Mouse (Mus musculus) midbrain, embryonic 16.5 days (tissue): ENCODE measurements at regions not wholly inside any gene's neighbourhood (a gene's known extent, or its start where the extent isn't known, plus 50 kb on each side); places are given as distances from the start of the nearest gene placed in this dataset.

ENCODE experiments used
- ATAC-seq: fragments of 200-750 bp; cut with Nextera tagmentation; 2 replicates; pipeline ENCODE4 v1.8.0; 2017; ENCODE audit warnings: moderate TSS enrichment
- H3K27ac ChIP-seq: fragments of 300-500 bp; sonication (generic); 2 replicates; pipeline ENCODE4 v1.5.1; 2014; ENCODE audit warnings: mild to moderate bottlenecking, low read length, mixed read lengths
- H3K27me3 ChIP-seq: fragments of 300-500 bp; sonication (generic); 2 replicates; pipeline ENCODE4 v1.6.1; 2014; ENCODE audit warnings: low read depth, low read length, mixed read lengths; ENCODE audit not compliant: control insufficient read depth, insufficient read depth
- H3K36me3 ChIP-seq: fragments of 300-500 bp; sonication (generic); 2 replicates; pipeline ENCODE4 v1.6.1; 2014; ENCODE audit warnings: mild to moderate bottlenecking, low read length, moderate library complexity, mixed read lengths; ENCODE audit not compliant: control insufficient read depth, insufficient read depth
- H3K4me1 ChIP-seq: fragments of 300-500 bp; sonication (generic); 2 replicates; pipeline ENCODE4 v1.6.1; 2014; ENCODE audit warnings: mild to moderate bottlenecking, low read length, mixed read lengths; ENCODE audit not compliant: control insufficient read depth, insufficient read depth
- H3K4me2 ChIP-seq: fragments of 300-500 bp; sonication (generic); 2 replicates; pipeline ENCODE4 v1.6.1; 2014; ENCODE audit warnings: mild to moderate bottlenecking, low read length, mixed read lengths
- H3K4me3 ChIP-seq: fragments of 300-500 bp; sonication (generic); 2 replicates; pipeline ENCODE4 v1.5.1; 2014; ENCODE audit warnings: low read depth, mild to moderate bottlenecking, low read length, moderate library complexity, mixed read lengths
- H3K9ac ChIP-seq: fragments of 300-500 bp; sonication (generic); 2 replicates; pipeline ENCODE4 v1.6.1; 2014; ENCODE audit warnings: low read depth, low read length, mixed read lengths
- H3K9me3 ChIP-seq: fragments of 300-500 bp; sonication (generic); replicated peaks from 2 replicates; pipeline ENCODE4 v1.6.1; 2014; ENCODE audit warnings: mild to moderate bottlenecking, low read length, mixed read lengths; ENCODE audit not compliant: control insufficient read depth, poor library complexity, severe bottlenecking
- WGBS: fragments of 180-500 bp; shearing (Covaris S2); extraction: QIAGEN DNeasy Blood & Tissue Kit; methylation state at CpG from one replicate; pipeline ENCODE4 v1.1.7; 2014; 5-methylcytosine and 5-hydroxymethylcytosine counted together

- no peak overlapping the region for H3K27ac ChIP-seq
- no peak overlapping the region for H3K9ac ChIP-seq
- H3K27me3 ChIP-seq, result no peaks in the 10 kb centered on the region
- H3K4me2 ChIP-seq, result no peak overlapping the region
- no peaks in the 10 kb centered on the region for H3K9me3 ChIP-seq
- H3K36me3 ChIP-seq, result no peaks in the 10 kb centered on the region
- WGBS, result 72% methylated on average over 3 of the region's 3 CpGs
- no peak for ATAC-seq
- no peaks in the 10 kb centered on the region for H3K4me1 ChIP-seq
- no peak overlapping the region for H3K4me3 ChIP-seq
Measured at GRCm38 (mm10) chr16:58068654-58069271, 314.2 kb upstream of the Col8a1 start.

DNA sequence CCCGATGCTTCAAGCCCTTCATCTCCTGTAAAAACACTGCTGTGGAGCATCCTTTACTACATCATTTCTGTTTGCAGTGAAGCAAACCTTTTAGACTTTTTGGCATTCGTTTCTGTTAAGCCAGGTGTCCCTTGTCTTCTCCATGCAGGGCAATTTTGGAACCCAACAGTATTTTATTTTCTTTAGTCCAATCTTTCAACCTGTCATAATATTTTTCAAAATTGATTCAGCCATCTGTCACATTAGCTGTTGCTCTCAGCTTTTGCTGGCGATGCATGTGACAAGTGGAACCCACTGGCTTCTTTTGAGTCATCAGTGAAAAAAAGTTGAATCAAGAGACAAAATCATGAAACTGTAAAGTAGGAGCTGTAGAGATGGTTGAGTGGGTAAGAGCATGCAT lies 317.9 kb upstream of the Col8a1 start:
- Histone ChIP-seq H3K27me3 (no peaks in the 10 kb centered on the region), H3K9me3 (no peaks in the 10 kb centered on the region), H3K4me2 (no peak overlapping the region), H3K9ac (no peak overlapping the region), H3K4me1 (no peaks in the 10 kb centered on the region), H3K4me3 (no peak overlapping the region), H3K27ac (no peak overlapping the region), H3K36me3 (no peaks in the 10 kb centered on the region)
- ATAC-seq, result no peak
- 85% methylated on average over 3 of the region's 3 CpGs for WGBS

GRCm38 (mm10) chr16:58100351-58100750 lies 307.9 kb upstream of the Dcbld2 start:
- H3K9ac ChIP-seq, result no peak overlapping the region
- no peaks in the 10 kb centered on the region for H3K4me1 ChIP-seq
- ATAC-seq, result no peak
- no peaks in the 10 kb centered on the region for H3K27me3 ChIP-seq
- H3K27ac ChIP-seq, result no peak overlapping the region
- no peaks in the 10 kb centered on the region for H3K36me3 ChIP-seq
- WGBS, result 38% methylated on average over 4 of the region's 4 CpGs
- H3K4me3 ChIP-seq, result no peak overlapping the region
- no peaks in the 10 kb centered on the region for H3K9me3 ChIP-seq
- no peak overlapping the region for H3K4me2 ChIP-seq

GRCm38 (mm10) chr16:58110452-58110851 lies 297.8 kb upstream of the Dcbld2 start:
- H3K27me3 ChIP-seq, result no peaks in the 10 kb centered on the region
- no peak overlapping the region for H3K4me2 ChIP-seq
- 91% methylated on average over 1 of the region's 1 CpGs for WGBS

DNA sequence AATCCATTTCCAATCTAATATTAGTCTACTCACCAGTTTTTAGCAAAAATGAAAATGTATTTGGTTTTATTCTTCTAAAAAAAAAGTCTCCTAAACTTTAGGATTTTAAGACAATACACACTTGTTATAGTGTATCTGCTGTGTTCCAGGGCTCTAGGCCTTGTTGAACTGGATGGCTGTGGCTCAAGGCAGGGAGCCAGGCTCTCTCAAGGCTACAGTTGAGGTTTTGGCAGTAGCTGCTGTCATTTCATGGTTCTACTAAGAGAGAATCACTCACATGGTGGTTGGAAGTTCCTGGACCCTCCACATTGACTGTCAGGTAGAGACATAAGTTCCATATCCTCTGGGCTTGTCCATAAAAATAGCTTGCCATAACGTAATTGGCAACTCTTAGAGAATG lies 282.2 kb upstream of the Dcbld2 start:
- H3K4me2 ChIP-seq, result no peak overlapping the region
- no peak for ATAC-seq
- no peak overlapping the region for H3K9ac ChIP-seq
- 78% methylated on average over 1 of the region's 1 CpGs for WGBS
- H3K4me1 ChIP-seq, result no peaks in the 10 kb centered on the region
- H3K27ac ChIP-seq, result no peak overlapping the region
- no peak overlapping the region for H3K4me3 ChIP-seq
- H3K27me3 ChIP-seq, result no peaks in the 10 kb centered on the region
- H3K36me3 ChIP-seq, result no peaks in the 10 kb centered on the region
- no peaks in the 10 kb centered on the region for H3K9me3 ChIP-seq

More at GRCm38 (mm10) chr16:58110452-58110851, 297.8 kb upstream of the Dcbld2 start:
- Histone ChIP-seq H3K4me1 (no peaks in the 10 kb centered on the region), H3K36me3 (no peaks in the 10 kb centered on the region), H3K9me3 (no peaks in the 10 kb centered on the region), H3K27ac (no peak overlapping the region), H3K9ac (no peak overlapping the region), H3K4me3 (no peak overlapping the region)
- ATAC-seq, result no peak

DNA sequence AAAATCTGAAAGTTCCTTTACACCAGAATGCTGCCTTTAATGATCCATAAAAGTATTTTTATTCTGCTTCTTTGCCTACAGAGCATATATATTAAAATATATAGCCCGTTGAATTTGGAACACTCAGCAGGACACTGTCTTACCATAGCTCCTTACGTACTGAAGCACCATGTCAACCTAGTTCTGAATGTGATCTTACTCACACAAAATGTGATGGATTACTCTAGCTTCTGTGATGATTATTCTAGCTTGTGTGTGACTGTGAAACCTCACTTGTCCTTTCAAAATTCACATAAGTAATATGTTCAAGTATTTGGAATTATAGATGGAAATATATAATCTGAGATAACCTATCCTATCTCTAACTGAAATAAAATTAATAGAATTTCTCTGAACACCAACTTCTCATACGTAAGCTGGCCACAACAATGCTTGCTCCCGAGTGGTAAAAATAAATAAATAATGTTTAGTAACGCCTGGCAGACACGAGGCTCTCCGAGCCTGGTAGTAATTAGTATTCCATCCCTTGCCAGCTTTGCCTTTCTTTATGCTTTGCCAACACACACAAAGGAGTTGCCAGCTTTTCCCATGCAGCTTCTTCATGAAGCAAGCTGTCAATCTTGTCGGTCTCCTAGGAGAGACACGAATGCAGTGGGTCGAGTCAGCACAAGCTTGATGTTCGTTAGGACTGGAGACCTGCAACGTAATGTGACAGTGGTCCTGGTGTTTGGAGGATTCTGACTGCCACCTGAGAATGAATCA lies 271.9 kb upstream of the Dcbld2 start:
- H3K4me3 ChIP-seq, result no peak overlapping the region
- H3K27me3 ChIP-seq, result no peaks in the 10 kb centered on the region
- 0 out of 2 replicates have a peak overlapping the region, but pooled peaks have one; percentile 11 for H3K9ac ChIP-seq
- no peaks in the 10 kb centered on the region for H3K9me3 ChIP-seq
- peak overlapping the region; percentile 41 for H3K4me2 ChIP-seq
- ATAC-seq, result peak; percentile 91
- H3K27ac ChIP-seq, result no peak overlapping the region
- peaks cover 2% of the 10 kb centered on the region; the same call in 1 of the 2 replicates for H3K4me1 ChIP-seq
- 31% methylated on average over 12 of the region's 12 CpGs for WGBS
- no peaks in the 10 kb centered on the region for H3K36me3 ChIP-seq

GRCm38 (mm10) chr16:58136979-58137378 lies 271.3 kb upstream of the Dcbld2 start:
- 87% methylated on average over 7 of the region's 7 CpGs for WGBS

GRCm38 (mm10) chr16:58137728-58138279 lies 270.4 kb upstream of the Dcbld2 start:
- Histone ChIP-seq H3K36me3 (no peaks in the 10 kb centered on the region), H3K27me3 (no peaks in the 10 kb centered on the region), H3K4me2 (no peak overlapping the region), H3K4me1 (peaks cover 2% of the 10 kb centered on the region; the same call in 1 of the 2 replicates), H3K4me3 (no peak overlapping the region), H3K27ac (no peak overlapping the region), H3K9ac (no peak overlapping the region), H3K9me3 (no peaks in the 10 kb centered on the region)
- no peak for ATAC-seq
- WGBS, result 81% methylated on average over 4 of the region's 4 CpGs

More at GRCm38 (mm10) chr16:58136979-58137378, 271.3 kb upstream of the Dcbld2 start:
- H3K4me2 ChIP-seq, result peak overlapping the region; percentile 41
- ATAC-seq, result peak; percentile 38; the same call in 1 of the 2 replicates
- H3K36me3 ChIP-seq, result no peaks in the 10 kb centered on the region
- no peak overlapping the region for H3K27ac ChIP-seq
- no peak overlapping the region for H3K9ac ChIP-seq
- H3K4me1 ChIP-seq, result peaks cover 2% of the 10 kb centered on the region; the same call in 1 of the 2 replicates
- no peaks in the 10 kb centered on the region for H3K9me3 ChIP-seq
- H3K4me3 ChIP-seq, result no peak overlapping the region
- H3K27me3 ChIP-seq, result no peaks in the 10 kb centered on the region

- H3K4me2 ChIP-seq, result no peak overlapping the region
- no peaks in the 10 kb centered on the region for H3K9me3 ChIP-seq
- ATAC-seq, result no peak
- WGBS, result 31% methylated on average over 6 of the region's 6 CpGs
- H3K27me3 ChIP-seq, result no peaks in the 10 kb centered on the region
- H3K9ac ChIP-seq, result no peak overlapping the region
- no peak overlapping the region for H3K27ac ChIP-seq
- H3K4me1 ChIP-seq, result 0 out of 2 replicates have a peak, but pooled peaks cover 2% of the 10 kb centered on the region
- no peak overlapping the region for H3K4me3 ChIP-seq
- no peaks in the 10 kb centered on the region for H3K36me3 ChIP-seq
Measured at GRCm38 (mm10) chr16:58146479-58146878, 261.8 kb upstream of the Dcbld2 start.
